Mouse (Mus musculus): ENCODE measurements around the gene Psmf1. TPM values are rescaled to one million over a fixed set of nuclear protein-coding genes. Genes with fewer than 3 reads are reported as not detected.

Psmf1 gene
- polyA plus RNA-seq, 1 experiment from 2014 or later: 49.7 TPM

- Histone ChIP-seq H3K27me3 (replicated peaks) (peaks cover 11% of the 10 kb centered on the region; the same call in 1 of the 2 replicates), H3K9me3 (no peaks in the 10 kb centered on the region), H3K4me3 (no peak within 1 kb of the TSS), H3K4me2 (replicated peaks) (no peak within 1 kb of the TSS), H3K36me3 (no peaks in the 10 kb centered on the region), H3K4me1 (0 out of 2 replicates have a peak, but pooled peaks cover 6% of the 10 kb centered on the region), H3K9ac (no peak within 1 kb of the TSS), H3K27ac (no peak within 1 kb of the TSS)
- 79% methylated on average over 3 of the region's 3 CpGs for WGBS
- no peak for ATAC-seq (ENCODE audit: low FRiP score, low read depth)
Observed at GRCm38 (mm10) chr2:151668433-151668832, 75.6 kb downstream of the Psmf1 start, which contains the start of gene Rad21l. TSS of gene Rad21l (minus strand) at chr2:151668533.

Other genes starting within 250 kb of the Psmf1 start
- gene Fkbp1a, start 201.7 kb downstream of the Psmf1 start, polyA plus RNA-seq (2016; fragmentation: Nextera tagmentation; extraction: Ambion mirVana): 604 and 611 TPM in 2 replicates
- 1.2 and 1.3 TPM in 2 replicates for gene Sdcbp2, start 171.6 kb downstream of the Psmf1 start, polyA plus RNA-seq (2016; fragmentation: Nextera tagmentation; extraction: Ambion mirVana)
- 9.2 and 10.8 TPM in 2 replicates for gene Snph, start 111.6 kb downstream of the Psmf1 start, polyA plus RNA-seq (2016; fragmentation: Nextera tagmentation; extraction: Ambion mirVana)
- 0.11 TPM in 1 of 2 replicates, not detected in the other for gene Rad21l, start 75.7 kb downstream of the Psmf1 start, polyA plus RNA-seq (2016; fragmentation: Nextera tagmentation; extraction: Ambion mirVana)
- 12.6 and 14.2 TPM in 2 replicates for gene Tmem74b, start 42.2 kb downstream of the Psmf1 start, polyA plus RNA-seq (2016; fragmentation: Nextera tagmentation; extraction: Ambion mirVana)
- gene Rspo4, start 98.7 kb upstream of the Psmf1 start, polyA plus RNA-seq (2016; fragmentation: Nextera tagmentation; extraction: Ambion mirVana): 0.27 and 0.38 TPM in 2 replicates
- 0.39 and 0.84 TPM in 2 replicates for gene Angpt4, start 167.0 kb upstream of the Psmf1 start, polyA plus RNA-seq (2016; fragmentation: Nextera tagmentation; extraction: Ambion mirVana)
- 91.5 and 94.3 TPM in 2 replicates for gene Fam110a, start 236.0 kb upstream of the Psmf1 start, polyA plus RNA-seq (2016; fragmentation: Nextera tagmentation; extraction: Ambion mirVana)

Measured in neural tube, embryonic 12.5 days (tissue).